Mouse (Mus musculus) liver, embryonic 14.5 days (tissue): Measurements from ENCODE around the gene Ambra1.

Experiments
- CTCF ChIP-seq: IDR thresholded peaks from 2 replicates; pipeline ENCODE4 v1.5.1; 2016; ENCODE audit warnings: antibody characterized with exemption, low read depth, control low read depth
- EP300 ChIP-seq: IDR thresholded peaks from 2 replicates; pipeline ENCODE4 v1.6.1; 2016; ENCODE audit warnings: antibody characterized with exemption, low read depth

DNA sequence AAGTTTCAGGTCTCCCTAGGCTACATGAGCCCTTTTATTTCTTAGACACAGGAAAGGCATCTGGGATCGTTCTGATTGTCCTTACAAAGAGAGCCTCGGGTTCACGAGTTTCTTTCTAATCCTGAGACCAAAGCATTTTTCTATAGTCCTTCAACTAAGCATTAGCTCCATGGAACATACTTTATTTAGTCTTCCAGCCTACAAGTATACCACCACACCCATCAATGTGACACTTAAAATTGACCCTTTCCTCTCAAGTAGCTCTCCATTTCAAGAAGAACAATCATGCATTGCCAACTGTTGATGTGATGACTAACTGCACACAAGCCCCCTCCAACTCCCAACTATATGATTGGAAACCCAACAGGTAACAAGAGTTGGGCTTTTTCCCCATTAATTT is 127.0 kb downstream of the Ambra1 start:
- TF ChIP-seq EP300 = no peak
- no peak for TF ChIP-seq CTCF
